Mouse (Mus musculus) CH12.LX (cell line): ENCODE data around the gene Usp19. TPM values are rescaled to one million over a fixed set of nuclear protein-coding genes. Genes with fewer than 3 reads are reported as not detected.

Experiments used
- DNase-seq: peaks from one replicate; pipeline ENCODE4 v3.0.0-alpha.2; 2013; ENCODE audit errors: extremely low read depth
- H3K27ac ChIP-seq: 2 replicates; pipeline ENCODE4 v1.5.1; 2012; ENCODE audit warnings: low read depth, mild to moderate bottlenecking, control low read depth, moderate library complexity; ENCODE audit not compliant: insufficient read depth
- H3K27me3 ChIP-seq: replicated peaks from 2 replicates; pipeline ENCODE3; 2012; ENCODE audit warnings: inconsistent platforms
- H3K36me3 ChIP-seq, 2 experiments: replicated peaks in 1 of 2; 2 replicates each; pipeline versions ENCODE3 to v1.6.1; 2012; ENCODE audit warnings: inconsistent platforms in 1 of 2, low read length in 1 of 2, mild to moderate bottlenecking in 1 of 2, mixed read lengths in 1 of 2, moderate library complexity in 1 of 2; ENCODE audit not compliant: control insufficient read depth in 1 of 2, insufficient read depth in 1 of 2
- H3K4me1 ChIP-seq, 2 experiments: 2 replicates each; pipeline ENCODE4 v1.6.1; 2012; ENCODE audit warnings: inconsistent platforms in 1 of 2, moderate library complexity in 1 of 2; ENCODE audit not compliant: insufficient read depth in 2 of 2, control insufficient read depth in 1 of 2
- H3K4me2 ChIP-seq: 2 replicates; pipeline ENCODE4 v1.6.1; 2012; ENCODE audit warnings: low read depth, mild to moderate bottlenecking, control low read depth; ENCODE audit not compliant: poor library complexity, insufficient read depth, severe bottlenecking
- H3K4me3 ChIP-seq, 3 experiments: fragments of 150-350 bp in 1 of 3; sonication (generic) in 1 of 3; replicated peaks in 1 of 3; 2 replicates each; pipeline versions ENCODE3 to v1.5.1; 2011 to 2012; ENCODE audit warnings: low read depth in 2 of 3, low read length in 2 of 3, mild to moderate bottlenecking in 2 of 3, moderate library complexity in 2 of 3, control low read depth in 1 of 3, improper control_type of control experiment in 1 of 3, inconsistent platforms in 1 of 3, mixed read lengths in 1 of 3; ENCODE audit not compliant: poor library complexity in 1 of 3
- H3K79me2 ChIP-seq: replicated peaks from 2 replicates; pipeline ENCODE4 v1.6.1; 2012; ENCODE audit warnings: mild to moderate bottlenecking, moderate library complexity; ENCODE audit not compliant: control insufficient read depth, poor library complexity, insufficient read depth, severe bottlenecking; ENCODE audit errors: extremely low read depth
- H3K9ac ChIP-seq: 2 replicates; pipeline ENCODE4 v1.6.1; 2012; ENCODE audit warnings: low read depth, mild to moderate bottlenecking, control low read depth, moderate library complexity; ENCODE audit not compliant: insufficient read depth
- H3K9me3 ChIP-seq: replicated peaks from 2 replicates; pipeline ENCODE3; 2012; ENCODE audit warnings: low read length, inconsistent platforms, mixed read lengths
- BHLHE40 ChIP-seq: IDR thresholded peaks from 2 replicates; pipeline ENCODE4 v1.6.1; 2011; ENCODE audit warnings: mild to moderate bottlenecking, low read depth, low read length, improper control_type of control experiment
- CHD1 ChIP-seq: IDR thresholded peaks from 2 replicates; pipeline ENCODE4 v1.6.1; 2012; ENCODE audit warnings: low read depth, low read length, improper control_type of control experiment, inconsistent platforms
- CHD2 ChIP-seq: IDR thresholded peaks from 2 replicates; pipeline ENCODE4 v1.6.1; 2011; ENCODE audit warnings: low read length, improper control_type of control experiment
- CTCF ChIP-seq, 2 experiments: IDR thresholded peaks in 1 of 2; conservative IDR thresholded peaks in 1 of 2; 2 replicates each; pipeline ENCODE4 v1.5.1; 2011 to 2012; ENCODE audit warnings: low read depth in 2 of 2, low read length in 2 of 2, improper control_type of control experiment in 1 of 2, inconsistent platforms in 1 of 2, mild to moderate bottlenecking in 1 of 2, moderate library complexity in 1 of 2
- E2F4 ChIP-seq: IDR thresholded peaks from 2 replicates; pipeline ENCODE4 v1.6.1; 2011; ENCODE audit warnings: low read depth, low read length, improper control_type of control experiment; ENCODE audit not compliant: insufficient replicate concordance
- ETS1 ChIP-seq: conservative IDR thresholded peaks from 2 replicates; pipeline ENCODE4 v1.6.1; 2012; ENCODE audit warnings: low read depth, mild to moderate bottlenecking, inconsistent platforms, low read length, improper control_type of control experiment, moderate library complexity
- JUN ChIP-seq: IDR thresholded peaks from 2 replicates; pipeline ENCODE4 v1.6.1; 2011; ENCODE audit warnings: low read depth, mild to moderate bottlenecking, low read length, improper control_type of control experiment, moderate library complexity; ENCODE audit not compliant: insufficient read depth
- MXI1 ChIP-seq: IDR thresholded peaks from 2 replicates; pipeline ENCODE4 v1.6.1; 2011; ENCODE audit warnings: mild to moderate bottlenecking, low read depth, low read length, improper control_type of control experiment
- MYC ChIP-seq: IDR thresholded peaks from 2 replicates; pipeline ENCODE4 v1.6.1; 2011; ENCODE audit warnings: low read depth, mild to moderate bottlenecking, improper control_type of control experiment, low read length
- NRF1 ChIP-seq: IDR thresholded peaks from 2 replicates; pipeline ENCODE4 v1.6.1; 2014; ENCODE audit warnings: low read depth, mild to moderate bottlenecking, inconsistent platforms, low read length, improper control_type of control experiment, moderate library complexity
- POLR2A ChIP-seq: IDR thresholded peaks from 2 replicates; pipeline ENCODE4 v1.6.1; 2011; ENCODE audit warnings: low read depth, mild to moderate bottlenecking, improper control_type of control experiment, low read length
- POLR2AphosphoS2 ChIP-seq: IDR thresholded peaks from 2 replicates; pipeline ENCODE4 v1.6.1; 2011; ENCODE audit warnings: low read depth, low read length, improper control_type of control experiment
- RCOR1 ChIP-seq: conservative IDR thresholded peaks from 2 replicates; pipeline ENCODE4 v1.6.1; 2012; ENCODE audit warnings: low read depth, mild to moderate bottlenecking, inconsistent platforms, low read length, improper control_type of control experiment
- SIN3A ChIP-seq: IDR thresholded peaks from 2 replicates; pipeline ENCODE4 v1.6.1; 2012; ENCODE audit warnings: low read length, improper control_type of control experiment, inconsistent platforms
- TCF12 ChIP-seq: IDR thresholded peaks from 2 replicates; pipeline ENCODE4 v1.6.1; 2014; ENCODE audit warnings: low read depth, mild to moderate bottlenecking, inconsistent platforms, low read length, improper control_type of control experiment
- ZC3H11A ChIP-seq: IDR thresholded peaks from 2 replicates; pipeline ENCODE4 v1.6.1; 2012; ENCODE audit warnings: low read depth, mild to moderate bottlenecking, inconsistent platforms, low read length, improper control_type of control experiment
- ZKSCAN1 ChIP-seq: IDR thresholded peaks from 2 replicates; pipeline ENCODE4 v1.6.1; 2012; ENCODE audit warnings: low read depth, inconsistent platforms, low read length, improper control_type of control experiment, borderline replicate concordance
- ZMIZ1 ChIP-seq: IDR thresholded peaks from 2 replicates; pipeline ENCODE4 v1.6.1; 2012; ENCODE audit warnings: low read depth, mild to moderate bottlenecking, inconsistent platforms, low read length, improper control_type of control experiment
- dilution Hi-C: fragments of 300-500 bp; cut with MboI; formaldehyde crosslinking; loops from 2 replicates; pipeline ENCODE4 v1.14.3; 2020; ENCODE audit warnings: low sequenced_read_pairs; ENCODE audit not compliant: extremely low pct_unique_long_range_greater_than_20kb, extremely low pct_ligation_motif_present
- in situ Hi-C: fragments of 300-500 bp; cut with MboI; formaldehyde crosslinking; loops from 3 replicates; pipeline ENCODE4 v1.14.3; 2019; ENCODE audit warnings: low sequenced_read_pairs, low pct_ligation_motif_present, low pct_unique_long_range_greater_than_20kb, mixed read lengths
- polyA plus RNA-seq: library from polyadenylated mRNA; unstranded; fragments of >175 nt; gene quantifications from 2 replicates; pipeline ENCODE4 v1.2.1, GENCODE M21; 2012; ENCODE audit warnings: low read depth; ENCODE audit not compliant: insufficient read length
- total RNA-seq, 2 experiments: library from RNA; depleted of rRNA; stranded (reverse); fragments of 300-350 nt in 1 of 2; fragments of >200 nt in 1 of 2; gene quantifications; 2 replicates each; pipeline ENCODE4 v1.2.3; 2012 to 2014

Usp19 gene
- total and polyA plus RNA-seq, 3 experiments, result 36.5 to 106 (median 69.9) TPM

DNA sequence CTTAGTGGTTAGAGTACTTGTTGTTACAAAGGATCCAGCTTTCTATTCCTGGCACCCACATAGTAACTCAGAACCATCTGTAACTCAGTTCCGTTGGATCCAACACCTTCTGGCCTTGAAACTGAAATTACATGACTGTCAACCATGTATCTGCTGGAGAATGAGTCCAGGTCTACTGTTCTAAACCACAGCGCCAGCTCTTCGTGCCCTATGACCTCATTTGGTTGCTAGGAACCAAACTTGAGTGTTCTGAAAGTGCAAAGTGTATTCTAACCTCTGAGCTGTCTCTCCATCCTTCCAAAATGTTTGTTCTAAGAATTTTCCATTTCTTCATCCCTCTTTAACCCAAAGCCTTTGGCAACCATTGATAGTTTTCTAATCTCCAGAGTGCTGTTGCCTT, 55.6 kb downstream of the Usp19 start:
- H3K9ac ChIP-seq, result no peak overlapping the region
- peaks cover 74 to 88% of the 10 kb centered on the region in 2 experiments for H3K36me3 ChIP-seq
- peaks cover 26% of the 10 kb centered on the region for H3K79me2 ChIP-seq
- H3K4me1 ChIP-seq, result no peaks in the 10 kb centered on the region
- no peak for DNase-seq
- in situ Hi-C loops, result no loop called here
- no peaks in the 10 kb centered on the region for H3K27me3 ChIP-seq
- H3K9me3 ChIP-seq, result no peaks in the 10 kb centered on the region
- H3K27ac ChIP-seq, result no peak overlapping the region
- TF ChIP-seq ZC3H11A (no peak), CTCF (conservative IDR thresholded peaks at IDR 0.05 in 1 of 2, IDR thresholded peaks at IDR 0.05 in 1 of 2; ENCODE audit: low read depth in 2 of 2, low read length in 2 of 2) (no peak), CHD1 (no peak), ZMIZ1 (no peak), POLR2AphosphoS2 (no peak), NRF1 (no peak), BHLHE40 (no peak), JUN (no peak), CHD2 (no peak), TCF12 (no peak), ZKSCAN1 (no peak)
- dilution Hi-C loops, result no loop called here
- H3K4me3 ChIP-seq, result no peak overlapping the region
- no peak overlapping the region for H3K4me2 ChIP-seq

- TF ChIP-seq MYC, result no peak
- no peak for TF ChIP-seq ZC3H11A
- TF ChIP-seq JUN, result no peak
- TF ChIP-seq ETS1, result no peak
- TF ChIP-seq RCOR1, result no peak
- TF ChIP-seq POLR2A, result no peak
- no peak for TF ChIP-seq BHLHE40
- no peak for TF ChIP-seq ZMIZ1
- TF ChIP-seq ZKSCAN1, result no peak
- no peak for TF ChIP-seq E2F4
- no peak for TF ChIP-seq SIN3A
- TF ChIP-seq MXI1, result no peak
- TF ChIP-seq, all 38 proteins: peak for 0
- dilution Hi-C loops (no loop called here), in situ Hi-C loops (no loop called here)
- H3K79me2 ChIP-seq, result peaks cover 30% of the 10 kb centered on the region
- no peak overlapping the region for H3K9ac ChIP-seq
- no peaks in the 10 kb centered on the region for H3K4me1 ChIP-seq
- H3K36me3 ChIP-seq, result peaks cover 69 to 85% of the 10 kb centered on the region in 2 experiments
- H3K4me3 ChIP-seq, result no peak overlapping the region
- no peaks in the 10 kb centered on the region for H3K27me3 ChIP-seq
- no peak for DNase-seq
- H3K9me3 ChIP-seq, result no peaks in the 10 kb centered on the region
- H3K27ac ChIP-seq, result no peak overlapping the region
- no peak overlapping the region for H3K4me2 ChIP-seq
These were observed 56.5 kb downstream of the Usp19 start for GRCm38 (mm10) chr9:108546875-108547274.

Other genes with a start within 250 kb of the Usp19 start
Only the 20 nearest of the 23 such genes appear.
- 2.2 and 2.7 TPM in 2 replicates for gene Amt, start 193.7 kb upstream of the Usp19 start, total RNA-seq (2012; rRNA removed)
- gene Amt, start 193.7 kb upstream of the Usp19 start, total RNA-seq (2014; rRNA removed), result 1.1 and 1.3 TPM in 2 replicates
- gene Amt, start 193.7 kb upstream of the Usp19 start, polyA plus RNA-seq, result 1.5 and 2.1 TPM in 2 replicates
- 84.0 and 96.9 TPM in 2 replicates for gene Rhoa, start 184.5 kb upstream of the Usp19 start, total RNA-seq (2012; rRNA removed)
- gene Rhoa, start 184.5 kb upstream of the Usp19 start, total RNA-seq (2014; rRNA removed), result 231 and 243 TPM in 2 replicates
- 308 TPM in 2 replicates for gene Rhoa, start 184.5 kb upstream of the Usp19 start, polyA plus RNA-seq
- gene Tcta, start 184.4 kb upstream of the Usp19 start, total RNA-seq (2012; rRNA removed), result 5.0 and 8.7 TPM in 2 replicates
- gene Tcta, start 184.4 kb upstream of the Usp19 start, total RNA-seq (2014; rRNA removed), result 7.3 and 7.4 TPM in 2 replicates
- 3.0 and 5.0 TPM in 2 replicates for gene Tcta, start 184.4 kb upstream of the Usp19 start, polyA plus RNA-seq
- 506 and 595 TPM in 2 replicates for gene Gpx1, start 151.7 kb upstream of the Usp19 start, total RNA-seq (2012; rRNA removed)
- 750 and 883 TPM in 2 replicates for gene Gpx1, start 151.7 kb upstream of the Usp19 start, total RNA-seq (2014; rRNA removed)
- gene Gpx1, start 151.7 kb upstream of the Usp19 start, polyA plus RNA-seq, result 694 and 813 TPM in 2 replicates
- gene Usp4, start 142.7 kb upstream of the Usp19 start, total RNA-seq (2012; rRNA removed), result 72.8 and 74.6 TPM in 2 replicates
- 50.6 and 52.1 TPM in 2 replicates for gene Usp4, start 142.7 kb upstream of the Usp19 start, total RNA-seq (2014; rRNA removed)
- gene Usp4, start 142.7 kb upstream of the Usp19 start, polyA plus RNA-seq, result 86.3 and 93.5 TPM in 2 replicates
- 0.21 TPM in 2 replicates for gene 1700102P08Rik, start 97.8 kb upstream of the Usp19 start, total RNA-seq (2012; rRNA removed)
- gene 1700102P08Rik, start 97.8 kb upstream of the Usp19 start, total RNA-seq (2014; rRNA removed), result 0.59 TPM in 1 of 2 replicates, not detected in the other
- 0.26 TPM in 1 of 2 replicates, not detected in the other for gene 1700102P08Rik, start 97.8 kb upstream of the Usp19 start, polyA plus RNA-seq
- 0.04 TPM in 2 replicates for gene Ccdc36, start 62.1 kb upstream of the Usp19 start, total RNA-seq (2012; rRNA removed)
- gene Ccdc36, start 62.1 kb upstream of the Usp19 start, total RNA-seq (2014; rRNA removed), result 0.13 and 0.20 TPM in 2 replicates
- gene Ccdc36, start 62.1 kb upstream of the Usp19 start, polyA plus RNA-seq, result 0.13 TPM in 1 of 2 replicates, not detected in the other
- not detected in 2 replicates for gene BC048562, start 54.1 kb upstream of the Usp19 start, total RNA-seq (2012; rRNA removed)
- gene BC048562, start 54.1 kb upstream of the Usp19 start, total RNA-seq (2014; rRNA removed), result not detected in 2 replicates
- gene BC048562, start 54.1 kb upstream of the Usp19 start, polyA plus RNA-seq, result not detected in 2 replicates
- 16.1 and 19.3 TPM in 2 replicates for gene Ccdc71, start 30.1 kb upstream of the Usp19 start, total RNA-seq (2012; rRNA removed)
- gene Ccdc71, start 30.1 kb upstream of the Usp19 start, total RNA-seq (2014; rRNA removed), result 13.0 and 14.5 TPM in 2 replicates
- gene Ccdc71, start 30.1 kb upstream of the Usp19 start, polyA plus RNA-seq, result 29.0 and 33.0 TPM in 2 replicates
- 3.1 and 3.5 TPM in 2 replicates for gene Klhdc8b, start 29.0 kb upstream of the Usp19 start, total RNA-seq (2012; rRNA removed)
- 1.9 and 2.6 TPM in 2 replicates for gene Klhdc8b, start 29.0 kb upstream of the Usp19 start, total RNA-seq (2014; rRNA removed)
- gene Klhdc8b, start 29.0 kb upstream of the Usp19 start, polyA plus RNA-seq, result 3.4 and 5.2 TPM in 2 replicates
- gene Lamb2, start 10.9 kb upstream of the Usp19 start, total RNA-seq (2012; rRNA removed), result 0.08 and 0.89 TPM in 2 replicates
- 0.04 TPM in 1 of 2 replicates, not detected in the other for gene Lamb2, start 10.9 kb upstream of the Usp19 start, total RNA-seq (2014; rRNA removed)
- 0.11 and 0.17 TPM in 2 replicates for gene Lamb2, start 10.9 kb upstream of the Usp19 start, polyA plus RNA-seq
- 271 and 322 TPM in 2 replicates for gene Qars, start 17.1 kb downstream of the Usp19 start, total RNA-seq (2012; rRNA removed)
- 188 and 229 TPM in 2 replicates for gene Qars, start 17.1 kb downstream of the Usp19 start, total RNA-seq (2014; rRNA removed)
- 270 and 293 TPM in 2 replicates for gene Qars, start 17.1 kb downstream of the Usp19 start, polyA plus RNA-seq
- gene Qrich1, start 26.2 kb downstream of the Usp19 start, total RNA-seq (2012; rRNA removed), result 104 and 115 TPM in 2 replicates
- gene Qrich1, start 26.2 kb downstream of the Usp19 start, total RNA-seq (2014; rRNA removed), result 117 and 118 TPM in 2 replicates
- gene Qrich1, start 26.2 kb downstream of the Usp19 start, polyA plus RNA-seq, result 61.5 and 72.1 TPM in 2 replicates
- gene Impdh2, start 69.7 kb downstream of the Usp19 start, total RNA-seq (2012; rRNA removed), result 405 and 494 TPM in 2 replicates
- gene Impdh2, start 69.7 kb downstream of the Usp19 start, total RNA-seq (2014; rRNA removed), result 464 and 485 TPM in 2 replicates
- gene Impdh2, start 69.7 kb downstream of the Usp19 start, polyA plus RNA-seq, result 472 and 483 TPM in 2 replicates
- gene Ndufaf3, start 76.8 kb downstream of the Usp19 start, total RNA-seq (2012; rRNA removed), result 24.6 and 25.7 TPM in 2 replicates
- 15.3 and 15.7 TPM in 2 replicates for gene Ndufaf3, start 76.8 kb downstream of the Usp19 start, total RNA-seq (2014; rRNA removed)
- 27.2 and 30.7 TPM in 2 replicates for gene Ndufaf3, start 76.8 kb downstream of the Usp19 start, polyA plus RNA-seq
- 110 and 119 TPM in 2 replicates for gene Dalrd3, start 79.3 kb downstream of the Usp19 start, total RNA-seq (2012; rRNA removed)
- 52.6 and 57.4 TPM in 2 replicates for gene Dalrd3, start 79.3 kb downstream of the Usp19 start, total RNA-seq (2014; rRNA removed)
- 100 and 114 TPM in 2 replicates for gene Dalrd3, start 79.3 kb downstream of the Usp19 start, polyA plus RNA-seq
- 14.3 and 17.8 TPM in 2 replicates for gene Wdr6, start 88.1 kb downstream of the Usp19 start, total RNA-seq (2012; rRNA removed)
- gene Wdr6, start 88.1 kb downstream of the Usp19 start, total RNA-seq (2014; rRNA removed), result 9.1 and 9.8 TPM in 2 replicates
- 14.9 and 16.3 TPM in 2 replicates for gene Wdr6, start 88.1 kb downstream of the Usp19 start, polyA plus RNA-seq
- 9.1 and 11.0 TPM in 2 replicates for gene P4htm, start 107.1 kb downstream of the Usp19 start, total RNA-seq (2012; rRNA removed)
- gene P4htm, start 107.1 kb downstream of the Usp19 start, total RNA-seq (2014; rRNA removed), result 4.8 and 5.4 TPM in 2 replicates
- gene P4htm, start 107.1 kb downstream of the Usp19 start, polyA plus RNA-seq, result 7.9 and 9.5 TPM in 2 replicates
- gene Arih2, start 158.8 kb downstream of the Usp19 start, total RNA-seq (2012; rRNA removed), result 28.1 and 29.0 TPM in 2 replicates
- gene Arih2, start 158.8 kb downstream of the Usp19 start, total RNA-seq (2014; rRNA removed), result 33.5 and 41.2 TPM in 2 replicates
- gene Arih2, start 158.8 kb downstream of the Usp19 start, polyA plus RNA-seq, result 35.3 and 36.6 TPM in 2 replicates
- 15.9 and 20.9 TPM in 2 replicates for gene Slc25a20, start 171.5 kb downstream of the Usp19 start, total RNA-seq (2012; rRNA removed)
- 18.9 and 20.8 TPM in 2 replicates for gene Slc25a20, start 171.5 kb downstream of the Usp19 start, total RNA-seq (2014; rRNA removed)
- gene Slc25a20, start 171.5 kb downstream of the Usp19 start, polyA plus RNA-seq, result 16.7 and 18.6 TPM in 2 replicates